Mouse (Mus musculus) kidney, adult 2 months (tissue): ENCODE measurements around the gene Snai3.

Experiments
- CTCF ChIP-seq: fragments of 200-500 bp; conservative IDR thresholded peaks from 2 replicates; pipeline ENCODE4 v1.5.1; 2011; ENCODE audit warnings: low read depth, mild to moderate bottlenecking, control low read depth, low read length, moderate library complexity, mixed read lengths; ENCODE audit not compliant: insufficient read depth, insufficient read length
- POLR2A ChIP-seq: fragments of 200-500 bp; IDR thresholded peaks from one replicate; pipeline ENCODE4 v1.6.1; 2011; ENCODE audit warnings: low read depth, low read length, control low read depth

DNA sequence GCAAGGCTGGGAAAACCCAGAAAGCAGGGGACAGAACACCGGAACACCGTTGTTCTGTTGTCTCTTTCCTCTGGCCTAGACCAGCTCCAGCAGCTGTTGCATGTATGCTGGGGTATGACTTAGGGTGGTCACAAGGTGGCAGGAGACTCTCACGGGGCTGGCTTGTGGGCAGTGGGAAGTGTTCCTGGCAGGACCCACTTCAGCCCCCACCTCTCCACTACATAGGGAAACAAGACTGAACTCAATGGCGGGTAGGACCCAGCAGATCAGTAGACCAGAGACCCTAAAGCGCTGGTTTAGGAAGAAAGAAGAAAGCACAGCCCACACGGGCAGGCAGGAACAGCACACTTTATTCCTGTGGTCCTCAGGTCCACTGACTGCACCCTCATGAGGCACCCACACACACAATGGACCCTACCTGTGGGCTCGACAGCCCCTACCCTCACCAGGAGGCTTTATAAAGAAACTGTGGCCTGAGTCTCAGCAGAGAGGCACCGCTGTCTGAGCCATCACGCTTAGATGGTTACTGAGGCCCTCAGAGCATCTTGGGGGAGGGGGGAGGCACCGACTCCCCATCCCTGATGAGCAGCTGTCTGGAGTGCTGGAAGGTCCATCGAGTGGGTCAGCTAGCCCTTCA, 27.1 kb downstream of the Snai3 start:
- TF ChIP-seq CTCF, result no peak; the same call in 1 of the 2 replicates
- no peak for TF ChIP-seq POLR2A
